Mouse (Mus musculus) ES-Bruce4 (cell line): Measurements from ENCODE around the gene Asap3. TPM values are rescaled to one million over a fixed set of nuclear protein-coding genes. Genes with fewer than 3 reads are reported as not detected.
A peak's percentile ranks its signal among the peaks of the same experiment; 100 is the strongest.

Experiments
- H3K27ac ChIP-seq: 2 replicates; pipeline ENCODE4 v1.5.1; 2012; ENCODE audit warnings: low read length, inconsistent platforms; ENCODE audit not compliant: insufficient read depth
- H3K27me3 ChIP-seq: 2 replicates; pipeline ENCODE4 v1.6.1; 2012; ENCODE audit warnings: mild to moderate bottlenecking, low read length, inconsistent platforms; ENCODE audit not compliant: control insufficient read depth, poor library complexity, insufficient read depth, severe bottlenecking
- H3K36me3 ChIP-seq: 2 replicates; pipeline ENCODE4 v1.6.1; 2012; ENCODE audit warnings: inconsistent platforms, mild to moderate bottlenecking, low read length, moderate library complexity; ENCODE audit not compliant: control insufficient read depth, poor library complexity, insufficient read depth, severe bottlenecking
- H3K4me1 ChIP-seq: one replicate; pipeline ENCODE4 v1.8.1; 2011; ENCODE audit warnings: low read length; ENCODE audit not compliant: control insufficient read depth, insufficient read depth
- H3K4me3 ChIP-seq: 2 replicates; pipeline ENCODE4 v1.5.1; 2011; ENCODE audit warnings: low read depth, mild to moderate bottlenecking, low read length
- H3K9ac ChIP-seq: 2 replicates; pipeline ENCODE4 v1.6.1; 2012; ENCODE audit warnings: low read depth, mild to moderate bottlenecking, inconsistent platforms; ENCODE audit not compliant: poor library complexity, severe bottlenecking
- H3K9me3 ChIP-seq: replicated peaks from 2 replicates; pipeline ENCODE4 v1.6.1; 2012; ENCODE audit warnings: mild to moderate bottlenecking, low read length, inconsistent platforms; ENCODE audit not compliant: control insufficient read depth, poor library complexity, insufficient read depth, severe bottlenecking
- CTCF ChIP-seq: IDR thresholded peaks from one replicate; pipeline ENCODE4 v1.8.1; 2011; ENCODE audit warnings: low read depth, low read length
- EP300 ChIP-seq: IDR thresholded peaks from 2 replicates; pipeline ENCODE4 v1.6.1; 2011; ENCODE audit warnings: low read depth, low read length; ENCODE audit not compliant: insufficient read depth
- POLR2A ChIP-seq: IDR thresholded peaks from one replicate; pipeline ENCODE4 v1.8.1; 2011; ENCODE audit warnings: low read length; ENCODE audit not compliant: insufficient read depth
- polyA plus RNA-seq: library from polyadenylated mRNA; stranded (reverse); fragments of >200 nt; gene quantifications from 2 replicates; pipeline ENCODE4 v1.2.4, GENCODE M21; 2011; ENCODE audit warnings: low read depth; ENCODE audit not compliant: missing spikeins, insufficient read depth, insufficient read length

Asap3 gene
- polyA plus RNA-seq, 1 experiment: 7.2 TPM

DNA sequence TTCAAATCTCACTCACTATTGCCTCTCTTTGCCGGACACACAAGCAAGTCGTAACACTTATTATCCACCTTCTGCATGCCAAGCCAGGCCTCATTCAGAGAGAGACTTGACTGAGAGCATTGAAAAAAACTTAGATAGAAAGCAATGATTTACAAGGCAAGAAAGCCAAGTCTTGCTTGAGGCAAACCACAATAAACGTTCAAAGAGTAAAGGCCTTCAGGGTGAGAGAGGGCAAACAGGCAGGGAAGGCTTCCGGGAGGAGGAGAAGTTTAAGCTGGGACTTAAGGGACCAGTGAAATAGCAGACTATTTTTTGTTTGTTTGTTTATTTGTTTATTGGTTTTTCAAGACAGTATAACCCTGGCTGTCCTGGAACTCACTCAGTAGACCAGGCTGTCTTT is 35.8 kb upstream of the Asap3 start:
- no peaks in the 10 kb centered on the region for H3K9me3 ChIP-seq
- H3K36me3 ChIP-seq: no peaks in the 10 kb centered on the region
- H3K27ac ChIP-seq: no peak overlapping the region
- H3K4me1 ChIP-seq: peaks cover 10% of the 10 kb centered on the region
- no peak overlapping the region for H3K4me3 ChIP-seq
- H3K27me3 ChIP-seq: no peaks in the 10 kb centered on the region
- TF ChIP-seq EP300: no peak
- no peak for TF ChIP-seq CTCF
- TF ChIP-seq POLR2A: no peak
- H3K9ac ChIP-seq: no peak overlapping the region

DNA sequence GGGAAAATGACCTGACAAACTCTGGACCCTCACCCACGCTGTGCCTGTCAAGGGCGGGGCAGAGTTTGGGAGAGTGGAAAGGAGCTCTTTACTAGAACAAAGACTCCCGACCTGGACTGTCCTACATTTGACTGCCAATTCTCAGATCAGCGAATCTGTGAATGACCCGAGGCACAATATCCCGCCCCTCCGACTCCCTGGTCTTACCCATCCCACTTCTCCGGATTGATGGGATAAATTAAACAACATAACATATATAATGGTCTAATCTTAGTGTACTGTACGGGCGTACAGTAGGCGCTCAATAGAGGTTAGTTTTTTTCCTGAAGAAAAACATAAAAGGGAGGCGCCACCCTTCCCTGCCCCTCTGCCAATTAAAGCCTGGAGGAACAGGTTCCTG is 34.7 kb upstream of the Asap3 start:
- Histone ChIP-seq H3K9ac (0 out of 2 replicates have a peak overlapping the region, but pooled peaks have one; percentile 67), H3K9me3 (no peaks in the 10 kb centered on the region), H3K27me3 (no peaks in the 10 kb centered on the region), H3K36me3 (no peaks in the 10 kb centered on the region), H3K4me3 (no peak overlapping the region), H3K27ac (no peak overlapping the region), H3K4me1 (peaks cover 12% of the 10 kb centered on the region)
- TF ChIP-seq EP300 (no peak), CTCF (no peak), POLR2A (no peak)

DNA sequence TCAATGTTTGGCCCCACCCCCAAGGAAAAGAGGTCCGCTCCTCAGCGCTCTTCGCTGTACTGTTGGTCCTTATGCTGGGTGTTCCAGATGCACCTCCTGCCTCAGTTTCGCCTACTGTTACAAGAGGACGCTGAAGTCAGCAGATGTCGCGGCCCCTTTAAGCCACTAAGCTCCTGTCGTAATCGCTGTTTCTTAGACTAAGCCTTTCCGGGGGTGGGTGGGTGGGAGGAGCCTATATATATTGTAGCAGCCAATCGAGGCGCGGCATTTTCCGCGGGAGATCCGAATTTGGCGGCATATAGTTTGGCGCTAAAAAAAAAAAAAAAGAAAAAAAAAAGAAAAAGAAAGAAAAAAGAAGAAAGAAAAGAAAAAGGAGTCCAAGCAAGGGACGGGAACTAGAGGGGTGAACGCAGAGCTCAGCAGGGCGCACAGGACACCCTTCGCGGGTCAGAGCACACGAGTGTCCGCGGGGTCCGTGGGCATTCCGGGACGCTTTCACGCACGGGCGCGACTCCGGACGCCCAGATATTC is 34.1 kb upstream of the Asap3 start, which contains the start of gene E2f2:
E2f2 (plus strand) TSS at position 384 of the 531 bp plus-strand sequence.
- Histone ChIP-seq H3K9ac (peak within 1 kb of the TSS; percentile 67), H3K4me3 (peak within 1 kb of the TSS; percentile 71), H3K27me3 (no peaks in the 10 kb centered on the region), H3K4me1 (peaks cover 13% of the 10 kb centered on the region), H3K27ac (no peak within 1 kb of the TSS), H3K9me3 (no peaks in the 10 kb centered on the region), H3K36me3 (no peaks in the 10 kb centered on the region)
- no peak for TF ChIP-seq POLR2A
- TF ChIP-seq CTCF: no peak
- TF ChIP-seq EP300: no peak

DNA sequence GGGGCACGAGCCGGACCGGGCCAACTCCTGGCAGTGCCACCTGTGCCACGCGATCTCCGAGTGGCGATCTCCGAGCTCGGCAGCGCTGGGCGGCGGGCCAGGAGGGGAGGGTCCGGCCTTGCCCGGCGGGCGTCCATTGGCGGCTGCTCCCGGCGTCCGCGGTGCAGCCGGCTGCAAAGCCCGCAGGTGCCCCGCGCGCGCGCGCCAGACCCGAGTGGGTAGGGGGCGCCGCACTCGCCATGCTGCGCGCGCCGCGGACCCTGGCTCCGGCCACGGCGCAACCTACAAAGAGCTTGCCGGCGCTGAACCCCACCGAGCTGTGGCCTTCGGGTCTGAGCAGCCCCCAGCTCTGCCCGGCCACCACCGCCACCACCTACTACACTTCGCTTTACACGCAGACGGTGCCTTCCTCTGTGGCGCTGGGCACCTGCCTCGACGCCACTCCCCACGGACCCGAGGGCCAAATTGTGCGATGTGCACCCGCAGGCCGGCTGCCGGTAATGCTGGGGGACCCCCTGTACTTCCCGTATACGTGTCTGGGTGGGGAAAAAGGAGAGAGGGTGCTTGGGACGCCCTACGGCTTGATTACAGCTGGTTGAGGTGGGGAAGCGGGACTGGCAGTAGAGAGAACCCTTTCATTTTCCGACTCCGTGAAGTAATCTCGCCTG is 33.5 kb upstream of the Asap3 start:
- H3K9ac ChIP-seq: peak overlapping the region; percentile 67
- no peak overlapping the region for H3K27ac ChIP-seq
- H3K27me3 ChIP-seq: no peaks in the 10 kb centered on the region
- TF ChIP-seq POLR2A (no peak), CTCF (no peak), EP300 (no peak)
- peaks cover 16% of the 10 kb centered on the region for H3K4me1 ChIP-seq
- H3K36me3 ChIP-seq: no peaks in the 10 kb centered on the region
- peak overlapping the region; percentile 71 for H3K4me3 ChIP-seq
- no peaks in the 10 kb centered on the region for H3K9me3 ChIP-seq

DNA sequence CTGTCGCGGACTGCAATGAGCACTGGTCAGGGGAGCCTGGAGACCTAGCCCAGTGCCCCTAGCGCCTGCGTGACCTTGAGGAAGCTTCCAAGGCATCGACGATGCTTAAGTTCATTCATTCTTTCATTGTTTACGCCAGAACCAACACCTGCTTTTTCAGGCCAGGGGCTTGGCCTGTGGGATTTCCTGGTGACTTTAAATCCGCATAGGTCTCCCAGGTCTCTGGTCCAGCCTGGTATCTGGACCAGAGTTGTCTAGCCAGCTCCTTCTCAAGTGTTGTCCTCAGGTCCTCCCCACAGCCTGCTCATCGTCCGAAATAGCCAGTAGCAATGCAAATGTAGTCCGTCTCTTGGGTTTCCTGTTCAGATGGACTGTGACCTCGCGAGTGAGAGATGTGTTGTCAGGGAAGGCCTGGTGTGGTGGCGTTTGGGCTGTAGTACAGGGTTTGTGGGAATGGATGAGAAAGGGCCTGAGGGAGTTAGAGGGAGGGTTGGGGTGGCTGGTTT is 32.9 kb upstream of the Asap3 start:
- H3K9ac ChIP-seq: peak overlapping the region; percentile 67
- TF ChIP-seq CTCF (no peak), POLR2A (no peak), EP300 (no peak)
- no peaks in the 10 kb centered on the region for H3K27me3 ChIP-seq
- no peaks in the 10 kb centered on the region for H3K36me3 ChIP-seq
- H3K4me3 ChIP-seq: peak overlapping the region; percentile 71
- H3K9me3 ChIP-seq: no peaks in the 10 kb centered on the region
- H3K4me1 ChIP-seq: peaks cover 18% of the 10 kb centered on the region
- H3K27ac ChIP-seq: no peak overlapping the region
